ENCODE assay signal across 21 mouse cellular contexts in genomic region chr19:42139724-42140517, GRCm38 (mm10).
"Had no signal": no experiment of that assay in that cellular context is flagged by ENCODE, and none has a peak within 500 bp of the region (broad histone marks: within the 10 kb centered on the region; RNA-seq: fewer than 3 reads in every experiment).

No protein-coding gene starts in this region.

- H3K9me3 ChIP-seq: limb, embryonic 10.5 days; limb, embryonic 13.5 days; liver, embryonic 12.5 days; liver, embryonic 15.5 days; lung, embryonic 15.5 days; neural tube, embryonic 12.5 days; neural tube, embryonic 15.5 days had no signal

- H3K27me3 ChIP-seq: limb, embryonic 13.5 days; lung, embryonic 15.5 days; neural tube, embryonic 12.5 days; neural tube, embryonic 15.5 days had no signal

- H3K27ac ChIP-seq: limb, embryonic 10.5 days; limb, embryonic 13.5 days; liver, embryonic 12.5 days; liver, embryonic 15.5 days; lung, embryonic 15.5 days; neural tube, embryonic 12.5 days; neural tube, embryonic 15.5 days had no signal

- H3K4me2 ChIP-seq: limb, embryonic 13.5 days; liver, embryonic 12.5 days; liver, embryonic 15.5 days; lung, embryonic 15.5 days; midbrain, embryonic 11.5 days; neural tube, embryonic 12.5 days; neural tube, embryonic 15.5 days had no signal

- H3K4me1 ChIP-seq: neural tube, embryonic 12.5 days; neural tube, embryonic 15.5 days had no signal

- H3K36me3 ChIP-seq: limb, embryonic 10.5 days; limb, embryonic 13.5 days; liver, embryonic 12.5 days; liver, embryonic 15.5 days; lung, embryonic 15.5 days; neural tube, embryonic 12.5 days; neural tube, embryonic 15.5 days had no signal

- DNase-seq: kidney, adult 2 months; kidney, postnatal 10 days; kidney, postnatal 36 days; layer of hippocampus, postnatal 36 days; liver; lung, adult 18-20 months; lung, postnatal 10 days; lung, postnatal 36 days; midbrain, embryonic 14.5 days; retina, postnatal 1 day; right cerebral cortex, postnatal 25 days; thymus, postnatal 36 days had no signal

- H3K9ac ChIP-seq: limb, embryonic 13.5 days; liver, embryonic 12.5 days; liver, embryonic 15.5 days; lung, embryonic 15.5 days; neural tube, embryonic 12.5 days; neural tube, embryonic 15.5 days had no signal

- ATAC-seq: intestine, postnatal 0 days; liver, embryonic 12.5 days had no signal

- H3K4me3 ChIP-seq: limb, embryonic 10.5 days; limb, embryonic 13.5 days; liver, embryonic 12.5 days; liver, embryonic 15.5 days; lung, embryonic 15.5 days; neural tube, embryonic 12.5 days; neural tube, embryonic 15.5 days had no signal
